Mouse (Mus musculus): ENCODE measurements around the gene Olfr1427.

- TF ChIP-seq POLR2A (IDR thresholded peaks at IDR 0.05; ENCODE audit: extremely low read depth, insufficient read depth, low read length) (no peak), CTCF (IDR thresholded peaks at IDR 0.05; ENCODE audit: low read depth, low read length) (no peak)
Observed at GRCm38 (mm10) chr19:12115797-12116196, 12.7 kb upstream of the Olfr1427 start, which contains the start of gene Olfr1428.
